Mouse (Mus musculus) heart, embryonic 14.5 days (tissue): ENCODE results near the gene Gm2115. TPM values are rescaled to one million over a fixed set of nuclear protein-coding genes. Genes with fewer than 3 reads are reported as not detected.

Experiments
- ATAC-seq: fragments of 200-750 bp; cut with Nextera tagmentation; 2 replicates; pipeline ENCODE4 v1.8.0; 2017; ENCODE audit warnings: low read depth, moderate TSS enrichment; ENCODE audit not compliant: insufficient number of reproducible peaks, insufficient read depth, low FRiP score
- H3K27ac ChIP-seq, 2 experiments: fragments of 200-500 bp in 1 of 2; fragments of 300-500 bp in 1 of 2; sonication (generic) in 1 of 2; replicated peaks in 1 of 2; 2 replicates each; pipeline ENCODE4 v1.5.1; 2012 to 2014; ENCODE audit warnings: low read depth in 2 of 2, low read length in 2 of 2, control low read depth in 1 of 2, mild to moderate bottlenecking in 1 of 2, mixed read lengths in 1 of 2; ENCODE audit not compliant: control insufficient read depth in 1 of 2, insufficient read depth in 1 of 2
- H3K27me3 ChIP-seq: fragments of 300-500 bp; sonication (generic); 2 replicates; pipeline ENCODE4 v1.6.1; 2014; ENCODE audit warnings: mild to moderate bottlenecking, low read length, control low read depth; ENCODE audit not compliant: control insufficient read depth, insufficient read depth
- H3K36me3 ChIP-seq: fragments of 300-500 bp; sonication (generic); 2 replicates; pipeline ENCODE4 v1.6.1; 2014; ENCODE audit warnings: mild to moderate bottlenecking, control low read depth, low read length, mixed read lengths; ENCODE audit not compliant: control insufficient read depth, insufficient read depth
- H3K4me1 ChIP-seq, 2 experiments: fragments of 200-500 bp in 1 of 2; fragments of 300-500 bp in 1 of 2; sonication (generic) in 1 of 2; 2 replicates each; pipeline ENCODE4 v1.6.1; 2012 to 2014; ENCODE audit warnings: low read length in 2 of 2, control low read depth in 1 of 2, mixed read lengths in 1 of 2; ENCODE audit not compliant: control insufficient read depth in 2 of 2, insufficient read depth in 2 of 2
- H3K4me2 ChIP-seq: fragments of 300-500 bp; sonication (generic); 2 replicates; pipeline ENCODE4 v1.6.1; 2014; ENCODE audit warnings: mild to moderate bottlenecking, low read length
- H3K4me3 ChIP-seq, 2 experiments: fragments of 200-500 bp in 1 of 2; fragments of 300-500 bp in 1 of 2; sonication (generic) in 1 of 2; 2 replicates each; pipeline ENCODE4 v1.5.1; 2012 to 2014; ENCODE audit warnings: low read length in 2 of 2, mild to moderate bottlenecking in 2 of 2, control low read depth in 1 of 2, low read depth in 1 of 2, moderate library complexity in 1 of 2; ENCODE audit not compliant: control insufficient read depth in 1 of 2, insufficient read depth in 1 of 2
- H3K9ac ChIP-seq: fragments of 300-500 bp; sonication (generic); 2 replicates; pipeline ENCODE4 v1.6.1; 2014; ENCODE audit warnings: mild to moderate bottlenecking, low read length
- H3K9me3 ChIP-seq: fragments of 300-500 bp; sonication (generic); 2 replicates; pipeline ENCODE4 v1.6.1; 2016; ENCODE audit warnings: low read length, control low read depth; ENCODE audit not compliant: control insufficient read depth
- WGBS: fragments of 180-500 bp; shearing (Covaris S2); extraction: QIAGEN DNeasy Blood & Tissue Kit; methylation state at CpG from one replicate; pipeline ENCODE4 v1.1.7; 2014; 5-methylcytosine and 5-hydroxymethylcytosine counted together
- polyA plus RNA-seq: library from polyadenylated mRNA; unstranded; fragments of >200 nt; fragmentation: Nextera tagmentation; extraction: Ambion mirVana; gene quantifications from 2 replicates; pipeline ENCODE4 v1.2.1, GENCODE M21; 2014

The Gm2115 gene
- polyA plus RNA-seq, 1 experiment from 2014 or later: 0.20 TPM

- no peak overlapping the region for H3K27ac ChIP-seq
- H3K36me3 ChIP-seq: no peaks in the 10 kb centered on the region
- peaks cover 0 to 2% of the 10 kb centered on the region in 2 experiments; a peak in 1 of 4 replicates for H3K4me1 ChIP-seq
- no peak overlapping the region for H3K9ac ChIP-seq
- peaks cover 24% of the 10 kb centered on the region for H3K27me3 ChIP-seq
- H3K9me3 ChIP-seq: no peaks in the 10 kb centered on the region
- no peak overlapping the region for H3K4me3 ChIP-seq
- H3K4me2 ChIP-seq: no peak overlapping the region
- WGBS: 44% methylated on average over 1 of the region's 1 CpGs
- ATAC-seq: no peak
Measured at GRCm38 (mm10) chr7:84526171-84526570, 2.6 kb upstream of the Gm2115 start.

GRCm38 (mm10) chr7:84532795-84533194, 4.0 kb downstream of the Gm2115 start:
- Histone ChIP-seq H3K4me1 (peaks cover 0 to 2% of the 10 kb centered on the region in 2 experiments; a peak in 1 of 4 replicates), H3K27ac (no peak overlapping the region), H3K9me3 (no peaks in the 10 kb centered on the region), H3K4me3 (no peak overlapping the region), H3K36me3 (no peaks in the 10 kb centered on the region), H3K4me2 (no peak overlapping the region), H3K9ac (no peak overlapping the region), H3K27me3 (peaks cover 24% of the 10 kb centered on the region)
- 36% methylated on average over 1 of the region's 1 CpGs for WGBS
- no peak for ATAC-seq

GRCm38 (mm10) chr7:84534632-84535031, 5.9 kb downstream of the Gm2115 start:
- Histone ChIP-seq H3K4me1 (no peaks in the 10 kb centered on the region), H3K4me2 (no peak overlapping the region), H3K4me3 (no peak overlapping the region), H3K36me3 (no peaks in the 10 kb centered on the region), H3K9ac (no peak overlapping the region), H3K27ac (no peak overlapping the region), H3K27me3 (peaks cover 11% of the 10 kb centered on the region), H3K9me3 (no peaks in the 10 kb centered on the region)
- no peak for ATAC-seq
- WGBS: 77% methylated on average over 3 of the region's 3 CpGs

- WGBS: 77% methylated on average over 4 of the region's 4 CpGs
- H3K36me3 ChIP-seq: no peaks in the 10 kb centered on the region
- ATAC-seq: no peak
- H3K9ac ChIP-seq: no peak overlapping the region
- H3K27me3 ChIP-seq: no peaks in the 10 kb centered on the region
- no peaks in the 10 kb centered on the region for H3K4me1 ChIP-seq
- H3K27ac ChIP-seq: no peak overlapping the region
- H3K9me3 ChIP-seq: no peaks in the 10 kb centered on the region
- no peak overlapping the region for H3K4me2 ChIP-seq
- H3K4me3 ChIP-seq: no peak overlapping the region
Measured at GRCm38 (mm10) chr7:84544946-84545345, 16.2 kb downstream of the Gm2115 start.

- H3K9me3 ChIP-seq: no peaks in the 10 kb centered on the region
- no peak overlapping the region for H3K4me3 ChIP-seq
- H3K9ac ChIP-seq: no peak overlapping the region
- H3K36me3 ChIP-seq: no peaks in the 10 kb centered on the region
- 66% methylated on average over 4 of the region's 4 CpGs for WGBS
- ATAC-seq: no peak
- no peaks in the 10 kb centered on the region for H3K27me3 ChIP-seq
- H3K4me1 ChIP-seq: no peaks in the 10 kb centered on the region
- no peak overlapping the region for H3K27ac ChIP-seq
- no peak overlapping the region for H3K4me2 ChIP-seq
Measured at GRCm38 (mm10) chr7:84546667-84547066, 17.9 kb downstream of the Gm2115 start.

- H3K36me3 ChIP-seq: no peaks in the 10 kb centered on the region
- no peak overlapping the region for H3K4me2 ChIP-seq
- H3K4me1 ChIP-seq: no peaks in the 10 kb centered on the region
- H3K4me3 ChIP-seq: no peak overlapping the region
- ATAC-seq: no peak
- no peak overlapping the region for H3K9ac ChIP-seq
- H3K9me3 ChIP-seq: no peaks in the 10 kb centered on the region
- no peaks in the 10 kb centered on the region for H3K27me3 ChIP-seq
- WGBS: 89% methylated on average over 2 of the region's 2 CpGs
- no peak overlapping the region for H3K27ac ChIP-seq
Measured at GRCm38 (mm10) chr7:84551472-84551871, 22.7 kb downstream of the Gm2115 start.

- no peaks in the 10 kb centered on the region for H3K4me1 ChIP-seq
- 60% methylated on average over 3 of the region's 3 CpGs for WGBS
- no peak overlapping the region for H3K27ac ChIP-seq
- no peaks in the 10 kb centered on the region for H3K9me3 ChIP-seq
- H3K27me3 ChIP-seq: no peaks in the 10 kb centered on the region
- H3K4me2 ChIP-seq: no peak overlapping the region
- H3K36me3 ChIP-seq: no peaks in the 10 kb centered on the region
- ATAC-seq: no peak
- H3K9ac ChIP-seq: no peak overlapping the region
- H3K4me3 ChIP-seq: no peak overlapping the region
Measured at GRCm38 (mm10) chr7:84555294-84555693, 26.5 kb downstream of the Gm2115 start.

- 63% methylated on average over 3 of the region's 3 CpGs for WGBS
- no peak for ATAC-seq
Measured at GRCm38 (mm10) chr7:84557332-84557731, 28.6 kb downstream of the Gm2115 start.

More at GRCm38 (mm10) chr7:84557332-84557731, 28.6 kb downstream of the Gm2115 start:
- Histone ChIP-seq H3K9me3 (no peaks in the 10 kb centered on the region), H3K36me3 (no peaks in the 10 kb centered on the region), H3K4me1 (no peaks in the 10 kb centered on the region), H3K27ac (no peak overlapping the region), H3K9ac (no peak overlapping the region), H3K4me2 (no peak overlapping the region), H3K4me3 (no peak overlapping the region), H3K27me3 (no peaks in the 10 kb centered on the region)
